Mouse (Mus musculus) spleen, adult 2 months (tissue): ENCODE data around the gene Slc22a3.

Experiments used
- CTCF ChIP-seq: fragments of 200-500 bp; IDR thresholded peaks from 2 replicates; pipeline ENCODE4 v1.5.1; 2011; ENCODE audit warnings: mild to moderate bottlenecking, inconsistent platforms; ENCODE audit not compliant: insufficient read depth, insufficient read length, insufficient replicate concordance; ENCODE audit errors: extremely low read depth
- POLR2A ChIP-seq: fragments of 200-500 bp; IDR thresholded peaks from 2 replicates; pipeline ENCODE4 v1.6.1; 2011; ENCODE audit warnings: low read depth, low read length, inconsistent platforms

DNA sequence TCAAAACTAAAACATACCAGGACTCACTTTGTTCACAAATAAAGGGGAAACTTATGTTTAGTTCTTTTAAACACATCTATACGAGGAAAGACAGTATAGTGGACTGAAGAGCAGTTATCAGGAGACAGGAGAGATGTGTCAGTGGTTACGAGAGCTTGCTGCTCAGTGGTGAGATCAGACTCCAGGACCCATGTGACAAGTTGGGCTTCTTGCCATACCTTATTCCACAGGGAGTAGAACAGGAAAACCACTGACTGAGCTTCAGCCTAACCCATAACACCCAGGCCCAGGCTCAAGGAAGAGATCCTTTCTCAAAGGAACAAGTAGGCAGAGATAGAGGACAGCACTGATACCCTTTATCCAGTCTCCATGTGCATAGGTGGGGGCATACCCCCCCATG is 62.9 kb downstream of the Slc22a3 start:
- no peak for TF ChIP-seq CTCF
- TF ChIP-seq POLR2A: no peak
